Mouse (Mus musculus): ENCODE results near the gene Rmdn3. TPM values are rescaled to one million over a fixed set of nuclear protein-coding genes. Genes with fewer than 3 reads are reported as not detected.

Gene Rmdn3
- polyA plus RNA-seq, 1 experiment from 2014 or later, result 38.9 TPM

DNA sequence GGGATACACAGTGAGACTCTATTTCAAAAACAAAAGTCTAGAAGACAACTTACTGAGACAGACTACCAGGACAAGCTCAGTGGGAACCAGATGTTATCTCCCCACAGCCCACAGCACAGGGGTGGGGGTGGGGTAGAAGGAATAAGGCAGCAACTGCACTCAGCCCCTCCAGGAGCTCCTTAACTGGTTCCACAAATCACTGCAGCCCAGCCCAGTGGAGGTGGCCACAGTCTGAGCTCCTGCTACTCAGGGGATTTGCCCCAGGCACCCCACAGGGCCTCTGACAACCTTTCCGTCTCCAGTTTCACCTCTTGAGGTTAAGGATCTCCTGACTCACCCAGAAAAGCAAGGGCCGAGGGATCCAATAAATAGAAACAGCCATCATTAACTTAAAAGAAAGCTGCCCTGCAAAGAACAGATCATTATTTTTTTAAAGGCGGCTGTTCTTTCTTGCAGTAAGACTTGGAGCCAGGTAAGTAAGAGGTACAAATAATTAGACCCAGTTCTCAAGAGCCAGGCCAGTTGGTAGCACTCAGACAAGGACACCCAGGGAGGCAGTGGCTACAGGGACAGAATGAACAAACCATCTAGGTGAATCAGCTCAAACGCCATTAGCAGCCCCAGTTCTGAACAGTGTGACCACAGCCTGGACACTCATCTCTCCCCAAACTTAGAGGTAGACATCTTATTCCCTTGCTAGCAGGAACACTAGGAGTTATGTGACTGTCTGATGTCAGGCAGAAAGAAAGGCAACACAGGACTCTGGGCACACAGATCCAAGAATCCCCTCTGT, 39.7 kb upstream of the Rmdn3 start:
- Histone ChIP-seq H3K36me3 (ENCODE audit: insufficient read depth) (no peaks in the 10 kb centered on the region), H3K9me3 (ENCODE audit: low read depth, low read length) (no peaks in the 10 kb centered on the region), H3K4me1 (ENCODE audit: insufficient read depth) (no peaks in the 10 kb centered on the region), H3K27me3 (ENCODE audit: insufficient read depth, low read length) (no peaks in the 10 kb centered on the region), H3K4me2 (no peak overlapping the region), H3K27ac (ENCODE audit: low read depth) (no peak overlapping the region), H3K4me3 (ENCODE audit: low read depth, low read length) (no peak overlapping the region), H3K9ac (no peak overlapping the region)
- TF ChIP-seq CTCF (IDR thresholded peaks at IDR 0.05; ENCODE audit: low read depth), result no peak
- DNase-seq, result no peak
- no peak for ATAC-seq (ENCODE audit: insufficient read depth)
- WGBS, result 38% methylated on average over 4 of the region's 4 CpGs

DNA sequence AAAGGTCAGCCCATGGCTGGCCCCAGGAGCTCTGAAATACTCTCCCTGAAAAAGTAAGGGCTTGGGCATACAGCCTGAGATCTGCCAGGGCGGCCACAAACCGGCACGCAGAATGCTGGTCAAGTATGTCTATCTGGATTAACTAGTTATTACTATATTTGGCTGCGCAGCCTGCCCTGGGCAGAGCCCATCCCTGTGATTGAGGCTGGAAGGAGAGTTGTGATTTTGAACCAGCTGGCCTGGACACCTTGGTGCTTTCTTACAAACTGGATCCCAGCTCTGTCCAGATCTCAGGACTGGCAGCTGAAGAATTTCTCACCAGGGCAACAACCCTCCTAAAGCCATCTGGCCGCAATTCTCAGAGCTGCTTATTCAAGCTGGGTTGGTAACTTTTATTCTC, 37.3 kb upstream of the Rmdn3 start:
- no peaks in the 10 kb centered on the region for H3K27me3 ChIP-seq (ENCODE audit: insufficient read depth, low read length)
- no peaks in the 10 kb centered on the region for H3K36me3 ChIP-seq (ENCODE audit: insufficient read depth)
- H3K4me3 ChIP-seq (ENCODE audit: low read depth, low read length), result no peak overlapping the region
- DNase-seq, result no peak
- 92% methylated on average over 5 of the region's 5 CpGs for WGBS
- H3K27ac ChIP-seq (ENCODE audit: low read depth), result no peak overlapping the region
- H3K9ac ChIP-seq, result no peak overlapping the region
- H3K4me1 ChIP-seq (ENCODE audit: insufficient read depth), result no peaks in the 10 kb centered on the region
- no peaks in the 10 kb centered on the region for H3K9me3 ChIP-seq (ENCODE audit: low read depth, low read length)
- no peak for ATAC-seq (ENCODE audit: insufficient read depth)
- no peak for TF ChIP-seq CTCF (IDR thresholded peaks at IDR 0.05; ENCODE audit: low read depth)
- no peak overlapping the region for H3K4me2 ChIP-seq

DNA sequence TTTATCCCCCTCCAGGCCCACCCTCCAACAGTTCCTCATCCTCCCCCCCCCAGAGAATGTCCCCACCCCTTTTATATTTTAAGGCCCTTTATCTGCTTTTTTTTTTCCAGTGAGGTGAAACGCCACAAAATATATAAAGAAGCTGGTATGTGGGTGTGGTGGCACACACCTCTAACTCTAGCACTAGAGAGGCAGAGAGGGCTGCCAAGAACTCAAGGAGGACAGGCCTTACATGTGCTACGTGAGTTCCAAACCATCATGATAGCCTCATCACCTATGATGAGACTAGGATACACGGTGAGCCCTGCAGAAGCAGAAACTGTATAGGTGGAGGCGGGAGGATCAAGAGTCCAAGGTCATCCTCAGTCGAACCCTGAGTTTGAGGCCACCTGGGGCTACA, 34.1 kb upstream of the Rmdn3 start:
- WGBS, result 77% methylated on average over 5 of the region's 5 CpGs
- Histone ChIP-seq H3K4me2 (no peak overlapping the region), H3K27ac (ENCODE audit: low read depth) (no peak overlapping the region), H3K4me1 (ENCODE audit: insufficient read depth) (no peaks in the 10 kb centered on the region), H3K9ac (no peak overlapping the region), H3K4me3 (ENCODE audit: low read depth, low read length) (no peak overlapping the region), H3K27me3 (ENCODE audit: insufficient read depth, low read length) (no peaks in the 10 kb centered on the region), H3K9me3 (ENCODE audit: low read depth, low read length) (no peaks in the 10 kb centered on the region), H3K36me3 (ENCODE audit: insufficient read depth) (no peaks in the 10 kb centered on the region)
- DNase-seq (no peak), ATAC-seq (ENCODE audit: insufficient read depth) (no peak)
- no peak for TF ChIP-seq CTCF (IDR thresholded peaks at IDR 0.05; ENCODE audit: low read depth)

DNA sequence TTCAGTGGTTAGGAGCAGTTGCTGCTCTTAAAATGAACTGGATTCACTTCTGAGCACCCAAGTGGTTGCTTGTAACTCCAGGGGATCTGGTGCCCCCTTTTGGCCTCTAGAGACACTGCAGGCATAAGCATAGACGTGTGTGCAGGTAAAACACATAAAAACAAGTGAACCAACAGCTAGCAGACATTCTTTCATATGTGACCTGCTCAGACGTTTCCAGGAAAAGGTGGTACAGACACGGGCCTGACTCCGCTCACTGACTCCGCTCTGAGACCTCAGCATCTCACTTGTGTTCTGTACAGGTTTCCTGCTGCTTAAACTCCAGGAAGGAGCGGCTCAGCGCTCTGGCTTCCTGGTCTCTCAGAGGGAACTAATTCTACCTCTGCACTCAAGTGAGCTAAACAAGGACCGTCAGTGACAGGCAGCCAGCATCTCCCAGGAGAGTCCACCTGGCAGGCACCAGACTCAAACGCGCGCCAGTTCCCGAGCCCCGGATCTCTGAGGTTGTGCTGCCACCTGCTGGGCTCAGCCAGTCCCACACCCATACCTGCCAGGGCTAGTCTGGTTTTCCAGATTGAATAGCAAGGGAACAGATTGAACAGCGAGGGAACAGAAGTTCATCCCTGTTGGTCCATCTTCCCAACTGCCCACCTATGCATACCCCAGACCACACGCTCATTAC, 32.3 kb upstream of the Rmdn3 start:
- Histone ChIP-seq H3K4me1 (ENCODE audit: insufficient read depth) (no peaks in the 10 kb centered on the region), H3K4me3 (ENCODE audit: low read depth, low read length) (peak overlapping the region; percentile 25), H3K9ac (0 out of 2 replicates have a peak overlapping the region, but pooled peaks have one; percentile 7), H3K27me3 (ENCODE audit: insufficient read depth, low read length) (no peaks in the 10 kb centered on the region), H3K4me2 (peak overlapping the region; percentile 66), H3K36me3 (ENCODE audit: insufficient read depth) (peaks cover 8% of the 10 kb centered on the region; the same call in 1 of the 2 replicates), H3K9me3 (ENCODE audit: low read depth, low read length) (no peaks in the 10 kb centered on the region), H3K27ac (ENCODE audit: low read depth) (no peak overlapping the region)
- ATAC-seq (ENCODE audit: insufficient read depth) (peak; percentile 84), DNase-seq (peak; percentile 87)
- WGBS, result 7% methylated on average over 15 of the region's 15 CpGs
- peak; percentile 88 for TF ChIP-seq CTCF (IDR thresholded peaks at IDR 0.05; ENCODE audit: low read depth)

DNA sequence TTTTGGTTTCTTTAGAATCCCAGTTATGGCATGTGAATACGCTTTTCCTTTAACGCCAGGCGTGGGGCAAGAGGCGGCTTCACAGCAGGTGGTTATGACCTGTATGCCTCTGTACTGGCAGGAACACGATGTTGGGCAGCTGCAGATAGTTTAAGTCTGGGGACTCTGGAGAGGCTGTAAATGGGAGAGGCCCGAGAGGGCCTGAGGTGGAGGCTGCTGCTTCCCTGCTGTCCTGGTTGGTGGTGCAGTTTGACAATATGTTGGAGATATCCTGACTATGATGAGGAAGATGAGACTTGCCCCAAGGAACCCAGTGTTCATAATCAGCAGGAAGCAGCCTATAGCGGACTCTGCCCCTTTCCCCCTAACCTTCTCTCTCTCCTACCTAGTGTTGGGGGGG, 26.1 kb upstream of the Rmdn3 start:
- ATAC-seq (ENCODE audit: insufficient read depth), result no peak

DNA sequence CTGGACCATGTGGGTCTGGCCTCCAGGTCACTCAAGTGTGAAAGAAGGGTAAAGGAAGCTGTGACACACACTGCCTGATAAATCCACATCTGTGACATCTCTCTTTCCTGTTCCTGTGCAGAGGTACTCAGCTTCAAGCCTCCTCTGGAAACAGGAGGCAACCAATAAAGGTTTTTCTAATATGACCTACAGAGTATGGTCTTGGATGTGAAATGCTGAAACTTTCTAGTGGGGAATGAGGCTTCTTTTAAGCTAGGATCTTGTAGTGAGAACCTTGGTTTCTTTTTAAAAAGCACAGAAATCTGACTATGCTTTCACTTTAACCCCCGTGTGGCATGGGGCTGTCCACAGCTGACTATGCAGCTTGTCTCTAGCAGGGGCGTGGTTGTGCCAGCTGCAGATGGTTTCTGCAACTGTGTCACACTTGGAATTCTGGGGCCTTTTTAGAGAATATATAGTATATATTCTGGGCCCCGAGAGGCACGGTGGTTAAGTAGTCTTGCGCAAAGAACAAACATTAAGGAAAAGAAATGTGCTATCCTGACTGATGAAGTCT, 20.6 kb upstream of the Rmdn3 start:
- Histone ChIP-seq H3K4me2 (no peak overlapping the region), H3K36me3 (ENCODE audit: insufficient read depth) (peaks cover 17% of the 10 kb centered on the region), H3K27me3 (ENCODE audit: insufficient read depth, low read length) (no peaks in the 10 kb centered on the region), H3K9me3 (ENCODE audit: low read depth, low read length) (no peaks in the 10 kb centered on the region), H3K4me3 (ENCODE audit: low read depth, low read length) (no peak overlapping the region), H3K9ac (no peak overlapping the region), H3K27ac (ENCODE audit: low read depth) (no peak overlapping the region), H3K4me1 (ENCODE audit: insufficient read depth) (peaks cover 9% of the 10 kb centered on the region)
- TF ChIP-seq CTCF (IDR thresholded peaks at IDR 0.05; ENCODE audit: low read depth), result no peak
- no peak for DNase-seq
- ATAC-seq (ENCODE audit: insufficient read depth), result no peak
- WGBS, result 77% methylated on average over 5 of the region's 5 CpGs

More for the DNA sequence above, 26.1 kb upstream of the Rmdn3 start:
- Histone ChIP-seq H3K4me1 (ENCODE audit: insufficient read depth) (no peaks in the 10 kb centered on the region), H3K9ac (no peak overlapping the region), H3K4me3 (ENCODE audit: low read depth, low read length) (no peak overlapping the region), H3K27me3 (ENCODE audit: insufficient read depth, low read length) (no peaks in the 10 kb centered on the region), H3K9me3 (ENCODE audit: low read depth, low read length) (no peaks in the 10 kb centered on the region), H3K4me2 (no peak overlapping the region), H3K27ac (ENCODE audit: low read depth) (no peak overlapping the region), H3K36me3 (ENCODE audit: insufficient read depth) (peaks cover 38% of the 10 kb centered on the region)
- DNase-seq, result no peak
- TF ChIP-seq CTCF (IDR thresholded peaks at IDR 0.05; ENCODE audit: low read depth), result no peak
- 85% methylated on average over 7 of the region's 7 CpGs for WGBS

DNA sequence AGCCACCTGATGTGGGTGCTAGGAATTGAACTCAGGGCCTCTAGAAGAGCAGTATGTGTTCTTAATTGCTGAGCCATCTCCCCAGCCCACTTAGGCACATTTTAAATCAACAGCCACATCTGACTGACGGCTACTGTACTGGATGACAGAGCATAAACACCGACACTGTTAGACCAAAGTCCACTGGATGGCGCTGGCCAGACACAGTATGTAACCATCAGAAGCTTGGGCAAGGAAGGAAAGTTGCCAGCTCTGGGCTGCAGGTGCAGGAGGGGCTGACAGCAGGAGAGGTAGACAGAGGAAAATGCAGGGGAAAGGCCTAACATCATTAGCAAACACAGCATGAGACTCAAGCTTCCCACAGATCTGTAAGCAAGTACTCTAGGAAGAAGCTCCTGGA, 19.9 kb upstream of the Rmdn3 start:
- H3K36me3 ChIP-seq (ENCODE audit: insufficient read depth), result peaks cover 17% of the 10 kb centered on the region

More for the DNA sequence above, 19.9 kb upstream of the Rmdn3 start:
- Histone ChIP-seq H3K4me3 (ENCODE audit: low read depth, low read length) (no peak overlapping the region), H3K9ac (no peak overlapping the region), H3K27ac (ENCODE audit: low read depth) (no peak overlapping the region), H3K9me3 (ENCODE audit: low read depth, low read length) (no peaks in the 10 kb centered on the region), H3K4me2 (no peak overlapping the region), H3K4me1 (ENCODE audit: insufficient read depth) (peaks cover 10% of the 10 kb centered on the region), H3K27me3 (ENCODE audit: insufficient read depth, low read length) (no peaks in the 10 kb centered on the region)
- ATAC-seq (ENCODE audit: insufficient read depth), result no peak
- 54% methylated on average over 3 of the region's 3 CpGs for WGBS
- TF ChIP-seq CTCF (IDR thresholded peaks at IDR 0.05; ENCODE audit: low read depth), result no peak
- no peak for DNase-seq

Data from lung, embryonic 14.5 days (tissue).